Mouse (Mus musculus) neural tube, embryonic 13.5 days (tissue): ENCODE measurements around the gene Ebna1bp2. TPM values are rescaled to one million over a fixed set of nuclear protein-coding genes. Genes with fewer than 3 reads are reported as not detected.

Experiments
- ATAC-seq: fragments of 200-750 bp; cut with Nextera tagmentation; 2 replicates; pipeline ENCODE4 v1.8.0; 2017; ENCODE audit warnings: low read depth, mild to moderate bottlenecking, moderate TSS enrichment, moderate library complexity
- H3K27ac ChIP-seq: fragments of 300-500 bp; sonication (generic); replicated peaks from 2 replicates; pipeline ENCODE4 v1.5.1; 2015; ENCODE audit warnings: moderate library complexity, mild to moderate bottlenecking, inconsistent platforms
- H3K27me3 ChIP-seq: fragments of 300-500 bp; sonication (generic); 2 replicates; pipeline ENCODE4 v1.6.1; 2015; ENCODE audit warnings: mild to moderate bottlenecking, inconsistent platforms
- H3K36me3 ChIP-seq: fragments of 300-500 bp; sonication (generic); 2 replicates; pipeline ENCODE4 v1.6.1; 2015; ENCODE audit warnings: mild to moderate bottlenecking, inconsistent platforms
- H3K4me1 ChIP-seq: fragments of 300-500 bp; sonication (generic); replicated peaks from 2 replicates; pipeline ENCODE4 v1.6.1; 2015; ENCODE audit warnings: inconsistent platforms
- H3K4me2 ChIP-seq: fragments of 300-500 bp; sonication (generic); 2 replicates; pipeline ENCODE4 v1.6.1; 2015; ENCODE audit warnings: inconsistent platforms, mild to moderate bottlenecking, moderate library complexity
- H3K4me3 ChIP-seq: fragments of 300-500 bp; sonication (generic); 2 replicates; pipeline ENCODE4 v1.5.1; 2015; ENCODE audit warnings: mild to moderate bottlenecking, inconsistent platforms
- H3K9ac ChIP-seq: fragments of 300-500 bp; sonication (generic); 2 replicates; pipeline ENCODE4 v1.6.1; 2015; ENCODE audit warnings: moderate library complexity, mild to moderate bottlenecking, inconsistent platforms
- H3K9me3 ChIP-seq: fragments of 300-500 bp; sonication (generic); 2 replicates; pipeline ENCODE4 v1.6.1; 2016; ENCODE audit warnings: inconsistent platforms
- WGBS: fragments of 180-500 bp; shearing (Covaris S2); methylation state at CpG from one replicate; pipeline ENCODE4 v1.1.7; 2015; 5-methylcytosine and 5-hydroxymethylcytosine counted together
- polyA plus RNA-seq: library from polyadenylated mRNA; unstranded; fragments of >200 nt; fragmentation: Nextera tagmentation; extraction: Ambion mirVana; gene quantifications from 2 replicates; pipeline ENCODE4 v1.2.1, GENCODE M21; 2015

Gene Ebna1bp2
- polyA plus RNA-seq, 1 experiment from 2014 or later: 108 TPM

DNA sequence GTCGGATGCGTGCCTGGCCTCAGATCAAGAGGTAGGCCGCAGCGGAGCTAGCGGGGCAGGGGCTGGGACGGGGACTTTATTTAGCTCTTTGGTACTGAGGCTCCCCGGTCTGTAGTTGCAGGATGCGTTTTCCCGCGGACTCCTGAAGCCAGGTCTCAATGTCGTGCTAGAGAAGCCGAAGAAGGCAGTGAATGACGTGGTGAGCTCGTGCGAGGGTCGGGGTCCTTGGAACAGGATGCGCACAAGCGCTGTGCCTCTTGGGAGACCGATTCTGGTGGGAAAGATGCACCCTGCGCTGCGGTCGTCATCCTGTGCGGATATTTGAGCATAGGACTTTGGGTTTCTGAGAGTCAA, 345 bp downstream of the Ebna1bp2 start:
- Histone ChIP-seq H3K27ac (no peak overlapping the region), H3K4me1 (peaks cover 12% of the 10 kb centered on the region), H3K4me3 (peak overlapping the region; percentile 86), H3K9ac (peak overlapping the region; percentile 83), H3K27me3 (0 out of 2 replicates have a peak, but pooled peaks cover 4% of the 10 kb centered on the region), H3K9me3 (peaks cover 8% of the 10 kb centered on the region; the same call in 1 of the 2 replicates), H3K36me3 (peaks cover 33% of the 10 kb centered on the region), H3K4me2 (peak overlapping the region; percentile 99)
- ATAC-seq: peak; percentile 63
- WGBS: 0% methylated on average over 23 of the region's 23 CpGs

DNA sequence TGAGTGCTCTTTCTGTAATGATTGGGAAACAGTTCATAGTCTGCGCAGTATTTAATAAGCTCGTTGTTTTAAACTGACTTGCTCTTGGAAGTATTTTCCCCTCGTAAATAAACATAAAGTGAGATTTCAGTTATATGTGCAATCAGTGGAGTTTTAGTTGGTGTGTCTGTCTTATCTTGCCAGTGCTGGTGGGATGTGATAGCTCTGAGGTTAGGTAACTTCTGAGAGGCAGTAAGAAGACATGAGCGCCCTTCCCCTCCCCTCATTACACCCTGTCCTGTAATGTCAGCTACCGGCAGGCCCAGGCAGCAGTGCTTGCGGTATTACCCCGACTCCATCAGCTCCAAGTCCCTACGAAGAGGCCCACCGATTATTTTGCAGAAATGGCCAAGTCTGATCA, 1.2 kb downstream of the Ebna1bp2 start:
- Histone ChIP-seq H3K9me3 (peaks cover 8% of the 10 kb centered on the region; the same call in 1 of the 2 replicates), H3K9ac (peak overlapping the region; percentile 83), H3K4me2 (peak overlapping the region; percentile 99), H3K4me3 (peak overlapping the region; percentile 86), H3K36me3 (peaks cover 41% of the 10 kb centered on the region), H3K27me3 (no peaks in the 10 kb centered on the region), H3K27ac (no peak overlapping the region), H3K4me1 (peaks cover 12% of the 10 kb centered on the region)
- WGBS: 87% methylated on average over 9 of the region's 9 CpGs
- ATAC-seq: no peak

DNA sequence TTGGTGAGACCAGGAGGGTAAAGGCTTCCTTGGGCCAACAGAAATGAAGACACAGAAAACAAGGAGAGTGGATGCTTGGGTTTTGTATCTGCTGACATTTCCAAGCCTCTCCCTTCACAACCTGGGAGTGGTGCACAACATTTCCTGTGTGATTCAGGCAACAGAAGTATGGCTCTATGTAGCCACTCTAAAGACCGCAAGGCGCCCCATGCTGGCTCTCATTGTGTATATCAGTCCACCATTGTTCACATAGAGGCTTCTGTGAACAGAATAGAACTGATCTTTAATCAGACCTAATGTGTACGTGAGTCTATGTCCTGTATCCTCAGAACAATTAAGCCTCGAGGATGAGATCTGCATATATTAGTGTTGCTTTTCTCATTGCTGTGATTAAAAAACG, 9.7 kb downstream of the Ebna1bp2 start:
- Histone ChIP-seq H3K4me2 (no peak overlapping the region), H3K4me1 (no peaks in the 10 kb centered on the region), H3K36me3 (peaks cover 77% of the 10 kb centered on the region), H3K9me3 (no peaks in the 10 kb centered on the region), H3K27ac (no peak overlapping the region), H3K27me3 (no peaks in the 10 kb centered on the region), H3K4me3 (no peak overlapping the region), H3K9ac (no peak overlapping the region)
- WGBS: 82% methylated on average over 5 of the region's 5 CpGs
- ATAC-seq: no peak

DNA sequence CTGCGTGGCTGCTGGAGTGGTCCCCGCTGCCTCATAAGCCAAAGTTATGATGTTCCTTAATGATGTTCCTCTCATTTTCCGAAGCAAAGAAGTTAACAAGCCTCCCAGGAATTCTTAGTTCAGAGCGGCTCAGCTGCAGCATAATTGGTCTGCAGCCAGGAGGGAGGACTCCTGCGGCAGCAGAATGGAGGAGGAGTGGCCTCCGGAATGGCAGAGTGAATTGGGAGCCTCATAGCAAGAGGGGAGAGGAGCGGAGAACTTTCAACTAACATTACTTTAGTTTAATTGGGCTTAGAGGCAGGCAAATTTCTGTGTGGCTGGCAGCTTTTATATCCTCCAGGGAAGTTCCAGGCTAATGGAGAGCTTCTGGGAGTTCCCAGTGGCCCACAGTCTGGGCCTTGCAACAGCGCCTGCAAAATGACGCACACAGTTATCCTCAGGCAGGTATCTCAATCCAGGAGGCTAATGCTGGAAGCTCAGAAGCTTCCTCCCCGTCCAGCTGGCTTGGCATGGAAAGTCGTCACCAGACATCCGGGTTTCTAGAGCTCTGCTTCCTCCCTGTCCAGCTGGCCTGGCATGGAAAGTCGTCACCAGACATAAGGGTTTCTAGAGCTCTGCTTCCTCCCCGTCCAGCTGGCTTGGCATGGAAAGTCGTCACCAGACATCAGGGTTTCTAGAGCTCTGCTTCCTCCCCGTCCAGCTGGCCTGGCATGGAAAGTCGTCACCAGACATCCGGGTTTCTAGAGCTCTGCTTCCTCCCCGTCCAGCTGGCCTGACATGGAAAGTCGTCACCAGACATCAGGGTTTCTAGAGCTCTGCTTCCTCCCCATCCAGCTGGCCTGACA, 22.0 kb downstream of the Ebna1bp2 start:
- Histone ChIP-seq H3K36me3 (no peaks in the 10 kb centered on the region), H3K4me1 (peaks cover 13% of the 10 kb centered on the region; the same call in 1 of the 2 replicates), H3K9ac (no peak overlapping the region), H3K27me3 (peaks cover 4% of the 10 kb centered on the region; the same call in 1 of the 2 replicates), H3K9me3 (no peaks in the 10 kb centered on the region), H3K4me2 (peak overlapping the region; percentile 11; the same call in 1 of the 2 replicates), H3K4me3 (no peak overlapping the region), H3K27ac (no peak overlapping the region)
- WGBS: 39% methylated on average over 20 of the region's 20 CpGs
- ATAC-seq: peak; percentile 65

DNA sequence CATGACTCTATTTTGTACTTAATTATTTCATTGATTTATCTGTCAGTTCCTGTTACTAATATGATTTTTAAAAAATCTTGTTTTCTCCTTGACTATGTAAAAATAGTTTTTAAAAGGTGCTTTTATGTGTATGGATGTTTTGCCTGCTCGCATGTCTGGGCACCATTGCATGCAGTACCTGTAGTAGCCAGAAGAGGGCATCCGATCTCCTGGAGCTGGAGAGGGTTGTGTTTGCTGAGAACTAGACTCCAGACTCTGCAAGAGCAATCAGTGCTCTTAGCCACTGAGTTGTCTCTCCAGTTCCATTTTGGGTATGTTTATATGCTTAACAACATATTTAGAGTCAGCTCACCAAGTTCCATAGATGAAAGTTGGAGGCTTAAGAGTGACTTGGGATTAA, 24.6 kb downstream of the Ebna1bp2 start:
- Histone ChIP-seq H3K4me1 (peaks cover 13% of the 10 kb centered on the region; the same call in 1 of the 2 replicates), H3K9ac (no peak overlapping the region), H3K4me3 (no peak overlapping the region), H3K4me2 (no peak overlapping the region), H3K36me3 (no peaks in the 10 kb centered on the region), H3K9me3 (no peaks in the 10 kb centered on the region), H3K27me3 (peaks cover 3% of the 10 kb centered on the region; the same call in 1 of the 2 replicates), H3K27ac (no peak overlapping the region)
- WGBS: 16% methylated on average over 2 of the region's 2 CpGs
- no peak for ATAC-seq

DNA sequence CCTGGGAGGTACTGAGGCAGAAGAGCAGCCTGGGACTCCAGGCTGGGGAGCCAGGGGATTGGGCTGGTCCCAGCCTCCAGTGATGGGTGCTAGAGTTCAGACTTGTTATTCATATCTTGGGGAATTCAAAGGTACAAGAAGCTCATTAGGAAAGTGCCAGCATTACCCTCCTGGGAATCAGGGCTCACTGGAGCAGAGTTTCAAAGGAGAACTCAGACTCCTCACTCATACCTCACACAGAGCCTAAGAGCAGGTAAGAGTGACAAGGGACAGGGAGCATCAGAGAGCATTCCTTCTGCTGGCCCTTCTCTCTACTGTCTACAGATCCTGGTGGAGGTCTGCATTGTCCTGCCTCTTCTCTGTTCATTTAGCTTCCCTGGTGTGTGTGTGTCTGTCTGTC, 38.1 kb downstream of the Ebna1bp2 start, which contains the start of gene Olfr62:
Gene Olfr62 (plus strand): TSS at position 301 of the 400 bp plus-strand sequence.
- no peak within 1 kb of the TSS for H3K27ac ChIP-seq
- H3K36me3 ChIP-seq: no peaks in the 10 kb centered on the region
- H3K4me3 ChIP-seq: no peak within 1 kb of the TSS
- H3K9me3 ChIP-seq: no peaks in the 10 kb centered on the region
- no peaks in the 10 kb centered on the region for H3K27me3 ChIP-seq
- H3K4me2 ChIP-seq: no peak within 1 kb of the TSS
- H3K9ac ChIP-seq: no peak within 1 kb of the TSS
- H3K4me1 ChIP-seq: no peaks in the 10 kb centered on the region
- ATAC-seq: no peak

Other genes with a start within 250 kb of the Ebna1bp2 start
- 7.8 and 9.1 TPM in 2 replicates for gene Szt2, start 211.5 kb upstream of the Ebna1bp2 start, polyA plus RNA-seq
- gene Med8, start 211.5 kb upstream of the Ebna1bp2 start, polyA plus RNA-seq: 107 and 119 TPM in 2 replicates
- 38.0 and 38.2 TPM in 2 replicates for gene Elovl1, start 192.7 kb upstream of the Ebna1bp2 start, polyA plus RNA-seq
- gene Cdc20, start 183.4 kb upstream of the Ebna1bp2 start, polyA plus RNA-seq: 47.2 and 54.7 TPM in 2 replicates
- 0.42 and 0.50 TPM in 2 replicates for gene Mpl, start 163.3 kb upstream of the Ebna1bp2 start, polyA plus RNA-seq
- 19.3 and 21.0 TPM in 2 replicates for gene Tie1, start 130.7 kb upstream of the Ebna1bp2 start, polyA plus RNA-seq
- not detected in 2 replicates for gene 2610528J11Rik, start 93.8 kb upstream of the Ebna1bp2 start, polyA plus RNA-seq
- gene Tmem125, start 76.8 kb upstream of the Ebna1bp2 start, polyA plus RNA-seq: not detected in 2 replicates
- 0.96 and 1.8 TPM in 2 replicates for gene Cfap57, start within 50 bp of the Ebna1bp2 start, polyA plus RNA-seq
- gene Olfr62, start 38.2 kb downstream of the Ebna1bp2 start, polyA plus RNA-seq: not detected in 2 replicates
- not detected in 2 replicates for gene Olfr1342, start 72.0 kb downstream of the Ebna1bp2 start, polyA plus RNA-seq
- not detected in 2 replicates for gene Olfr1341, start 82.7 kb downstream of the Ebna1bp2 start, polyA plus RNA-seq
- gene Olfr1340, start 99.3 kb downstream of the Ebna1bp2 start, polyA plus RNA-seq: not detected in 2 replicates
- not detected in 2 replicates for gene Olfr1339, start 111.4 kb downstream of the Ebna1bp2 start, polyA plus RNA-seq
- gene Olfr1338, start 137.9 kb downstream of the Ebna1bp2 start, polyA plus RNA-seq: not detected in 2 replicates
- not detected in 2 replicates for gene Olfr1337, start 161.8 kb downstream of the Ebna1bp2 start, polyA plus RNA-seq
- not detected in 2 replicates for gene Olfr1335, start 189.1 kb downstream of the Ebna1bp2 start, polyA plus RNA-seq
- gene Olfr1333, start 215.5 kb downstream of the Ebna1bp2 start, polyA plus RNA-seq: not detected in 2 replicates
- not detected in 2 replicates for gene Olfr1331, start 243.8 kb downstream of the Ebna1bp2 start, polyA plus RNA-seq